Mouse (Mus musculus): ENCODE data around the gene Mrpl32. TPM values are rescaled to one million over a fixed set of nuclear protein-coding genes. Genes with fewer than 3 reads are reported as not detected.

Gene Mrpl32
- 113 TPM for polyA plus RNA-seq (2017; shearing (Covaris generic))

DNA sequence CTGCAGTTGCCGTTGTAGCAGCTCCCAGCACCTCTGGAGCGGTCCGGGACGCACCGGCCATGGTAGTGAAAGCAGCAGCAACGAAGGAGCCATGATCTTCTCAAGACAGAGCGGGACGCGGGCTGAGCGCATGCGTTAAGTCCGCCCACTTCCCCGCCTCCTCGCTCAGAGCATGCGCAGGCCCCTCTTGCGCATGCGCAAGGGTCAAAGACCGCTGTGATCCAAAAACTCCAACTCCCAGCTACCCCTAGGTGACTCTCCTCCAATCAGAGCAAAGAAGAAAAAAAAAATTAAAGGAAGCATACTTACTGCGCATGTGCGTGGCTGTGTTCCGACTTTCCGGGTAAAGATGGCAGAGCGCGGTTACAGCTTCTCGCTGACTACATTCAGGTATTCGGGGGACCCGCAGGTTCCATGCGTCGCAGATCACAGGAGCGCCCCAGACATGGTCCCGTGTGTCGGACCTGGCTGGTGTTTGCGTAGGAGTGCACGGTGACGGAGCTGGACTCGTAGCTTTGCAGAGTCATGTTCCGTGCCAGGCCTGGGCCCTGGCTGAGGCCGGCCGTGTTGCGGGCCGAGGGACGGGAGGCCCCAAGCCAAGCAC is at the start of gene Mrpl32, which contains the start of gene Psma2:
TSS of gene Mrpl32 (minus strand) at position 240 of the 604 bp plus-strand sequence.
TSS of gene Psma2 (plus strand) at position 315 of the 604 bp plus-strand sequence.

DNA sequence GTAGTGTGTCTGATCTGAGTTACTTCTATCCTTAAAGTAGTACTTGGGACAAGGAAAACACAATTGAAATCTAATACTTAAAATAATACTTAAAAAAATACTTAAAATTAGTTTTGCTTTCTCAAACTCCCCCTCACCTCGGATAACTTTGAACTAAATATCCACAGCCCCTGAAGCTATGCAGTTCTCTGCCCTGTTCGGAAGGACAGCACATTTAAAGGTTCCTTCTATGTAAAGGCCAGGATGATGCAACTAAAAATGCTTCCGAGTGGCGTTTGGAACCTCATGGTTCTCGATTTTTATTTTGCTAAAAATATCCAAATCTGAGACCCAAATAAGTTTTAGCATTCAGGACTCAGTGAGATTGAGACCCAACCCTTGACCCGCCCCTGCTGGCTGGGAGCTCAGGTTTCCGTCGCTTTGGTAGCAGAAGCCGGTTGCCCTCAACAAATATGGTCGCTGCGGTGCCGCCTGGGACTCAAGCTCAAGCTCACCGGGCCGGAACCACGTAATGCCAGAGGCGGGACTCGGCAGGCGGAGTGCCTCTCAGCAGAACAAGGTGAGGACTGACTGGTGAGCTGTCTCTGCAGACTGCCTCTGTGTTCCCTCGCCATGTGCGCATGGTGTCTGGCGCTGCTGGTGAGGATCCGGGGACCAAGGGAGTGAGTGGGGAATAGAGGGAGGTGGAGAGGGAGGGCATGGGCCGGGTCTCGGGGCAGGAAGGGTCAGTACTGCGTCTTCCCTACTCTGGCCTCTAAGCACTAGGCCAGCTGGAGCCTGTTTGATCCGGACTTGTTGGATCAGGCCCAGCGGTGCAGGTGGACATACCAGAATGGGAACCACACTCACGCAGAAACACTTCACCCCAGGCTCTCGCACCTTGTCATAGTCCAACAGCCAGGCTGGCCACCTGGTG is 17.0 kb upstream of the Mrpl32 start, which contains the start of gene AW209491:
TSS of gene AW209491 (plus strand) at position 429 of the 916 bp plus-strand sequence.

Other genes with a start within 250 kb of the Mrpl32 start
- 0.04 TPM for gene Hecw1, start 89.9 kb downstream of the Mrpl32 start, polyA plus RNA-seq (2017; shearing (Covaris generic))
- 169 TPM for gene Psma2, start 75 bp upstream of the Mrpl32 start, polyA plus RNA-seq (2017; shearing (Covaris generic))
- 3.8 TPM for gene AW209491, start 17.0 kb upstream of the Mrpl32 start, polyA plus RNA-seq (2017; shearing (Covaris generic))

All from effector memory CD4-positive, alpha-beta T cell, adult 5 months (primary cell).